Mouse (Mus musculus): Measurements from ENCODE around the gene Depdc5.
"Not testable (repeated sequence)": the region's sequence is repeated elsewhere in the genome, so short reads cannot be mapped to it uniquely, and the experiment has no call there.

Depdc5 gene

GRCm38 (mm10) chr5:32914071-32914470, 50.6 kb downstream of the Depdc5 start:
- DNase-seq (ENCODE audit: low read depth): peak; percentile 12

DNA sequence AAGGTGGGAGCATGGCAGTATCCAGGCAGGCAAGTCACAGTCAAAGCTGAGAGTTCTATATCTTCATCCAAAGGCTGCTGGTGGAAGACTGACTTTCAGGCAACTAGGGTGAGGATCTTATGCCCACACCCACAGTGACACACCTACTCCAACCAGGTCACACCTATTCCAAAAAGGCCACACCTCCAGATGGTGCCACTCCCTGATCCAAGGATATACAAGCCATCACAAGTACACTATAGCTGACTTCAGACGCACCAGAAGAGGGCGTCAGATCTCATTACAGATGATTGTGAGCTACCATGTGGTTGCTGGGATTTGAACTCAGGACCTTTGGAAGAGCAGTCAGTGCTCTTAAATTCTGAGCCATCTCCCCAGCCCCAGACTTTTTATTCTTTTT, 55.8 kb downstream of the Depdc5 start:
- DNase-seq (ENCODE audit: low read depth): not testable (repeated sequence)

GRCm38 (mm10) chr5:32922906-32923305, 59.4 kb downstream of the Depdc5 start:
- DNase-seq (ENCODE audit: low read depth): no peak

DNA sequence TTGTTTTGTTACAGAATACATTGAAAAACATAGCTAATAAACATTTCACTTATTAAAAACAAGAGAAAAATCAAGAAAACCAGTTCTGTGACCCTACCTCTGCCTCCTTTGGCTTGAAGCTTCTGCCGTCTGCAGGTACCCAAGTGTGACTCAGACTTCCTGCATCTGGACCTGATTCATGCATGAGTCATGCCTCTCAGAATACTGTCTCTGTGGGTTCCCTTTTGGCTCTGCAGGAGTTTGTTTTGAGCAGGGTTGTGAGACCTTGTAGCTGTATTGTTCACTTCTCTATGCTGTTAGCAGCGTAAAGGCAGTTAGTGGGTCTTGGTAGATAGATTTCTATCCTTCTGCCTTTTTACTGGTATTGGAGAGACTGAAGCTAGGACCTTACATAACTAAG, 67.3 kb downstream of the Depdc5 start:
- DNase-seq (ENCODE audit: low read depth): peak; percentile 30

DNA sequence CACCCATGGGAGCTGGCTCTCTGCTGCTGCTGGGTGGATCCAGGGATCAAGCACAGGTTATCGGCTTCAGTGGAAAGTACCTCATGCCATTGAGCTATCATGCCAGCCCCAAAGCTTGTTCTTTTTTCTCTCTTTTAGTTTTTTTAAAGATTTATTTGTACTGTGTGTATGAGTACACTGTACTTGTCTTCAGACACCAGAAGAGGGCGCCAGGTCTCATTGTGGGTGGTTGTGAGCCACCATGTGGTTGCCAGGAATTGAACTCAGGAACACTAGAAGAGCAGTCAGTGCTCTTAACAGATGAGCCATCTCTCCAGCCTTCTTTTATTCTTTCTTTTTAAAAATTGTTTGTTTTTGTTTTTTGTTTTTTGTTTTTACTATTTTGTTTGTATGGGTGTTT, 71.2 kb downstream of the Depdc5 start:
- DNase-seq (ENCODE audit: low read depth): peak; percentile 59

GRCm38 (mm10) chr5:32940586-32940985, 77.1 kb downstream of the Depdc5 start:
- no peak for DNase-seq (ENCODE audit: low read depth)

GRCm38 (mm10) chr5:32941209-32941924, 77.9 kb downstream of the Depdc5 start:
- no peak for DNase-seq (ENCODE audit: low read depth)

DNA sequence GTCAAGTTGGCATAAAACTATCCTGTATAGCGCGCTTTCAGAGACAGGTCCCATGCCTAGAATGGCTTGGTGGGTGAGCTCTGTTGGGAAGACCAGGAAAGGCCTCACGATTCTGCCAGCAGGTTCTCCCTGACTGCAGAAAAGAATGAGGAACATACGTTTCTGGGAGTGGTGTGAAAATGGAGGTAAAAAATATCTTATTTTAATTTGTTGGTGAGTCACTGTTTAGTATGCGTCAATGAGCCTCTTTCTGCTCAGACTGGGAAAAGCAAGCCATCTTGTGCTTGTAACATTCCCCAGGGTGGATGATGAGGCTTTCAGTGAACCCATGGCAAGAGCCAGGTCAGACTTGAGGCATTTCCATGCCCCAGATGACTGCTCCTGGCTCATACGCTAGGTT, 86.6 kb downstream of the Depdc5 start:
- DNase-seq (ENCODE audit: low read depth): no peak

- no peak for DNase-seq (ENCODE audit: low read depth)
Observed at GRCm38 (mm10) chr5:32950702-32951274, 87.3 kb downstream of the Depdc5 start.

GRCm38 (mm10) chr5:32955716-32956115, 92.2 kb downstream of the Depdc5 start:
- no peak for DNase-seq (ENCODE audit: low read depth)

DNA sequence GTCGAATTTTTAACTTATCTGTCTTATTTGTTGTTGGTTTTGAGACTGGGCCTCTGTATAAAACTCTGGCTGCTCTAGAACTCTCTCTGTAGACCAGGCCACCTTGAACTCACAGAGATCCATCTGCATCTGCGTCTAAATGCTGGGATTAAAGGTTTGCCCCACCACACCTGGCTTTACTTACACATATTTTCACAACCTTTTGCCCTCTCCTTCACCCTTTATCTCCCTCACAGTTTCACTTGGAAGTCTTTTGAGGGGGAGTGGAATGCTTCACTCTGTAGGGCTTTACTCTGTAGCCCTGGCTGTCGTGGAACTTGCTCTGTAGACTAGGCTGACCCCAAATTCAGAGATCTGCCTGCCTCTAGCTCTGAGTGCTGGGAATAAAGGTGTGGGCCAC, 98.1 kb downstream of the Depdc5 start:
- no peak for DNase-seq (ENCODE audit: low read depth)

DNA sequence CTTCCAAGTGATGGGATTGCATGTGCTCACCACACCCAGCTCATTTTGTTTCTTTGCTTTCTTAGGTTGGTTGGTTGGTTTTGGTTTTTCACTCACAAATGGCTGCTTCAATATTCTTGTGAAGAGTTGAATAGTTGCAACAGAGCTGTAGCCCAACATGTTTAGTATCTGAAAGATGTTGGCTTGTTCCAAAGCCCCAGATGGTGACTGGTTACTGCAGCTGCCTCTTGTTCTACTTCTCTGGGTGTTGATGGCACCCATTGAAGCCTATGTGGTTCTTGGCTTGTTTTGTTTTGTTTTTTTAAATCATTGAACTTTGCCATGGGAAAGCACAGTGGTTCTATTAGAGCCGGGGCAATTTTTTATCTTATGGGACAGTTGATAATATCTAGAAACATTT, 99.1 kb downstream of the Depdc5 start:
- DNase-seq (ENCODE audit: low read depth): no peak

GRCm38 (mm10) chr5:32976541-32976940, 113.0 kb downstream of the Depdc5 start:
- no peak for DNase-seq (ENCODE audit: low read depth)

- no peak for DNase-seq (ENCODE audit: low read depth)
Observed at GRCm38 (mm10) chr5:32977179-32977578, 113.7 kb downstream of the Depdc5 start.

DNA sequence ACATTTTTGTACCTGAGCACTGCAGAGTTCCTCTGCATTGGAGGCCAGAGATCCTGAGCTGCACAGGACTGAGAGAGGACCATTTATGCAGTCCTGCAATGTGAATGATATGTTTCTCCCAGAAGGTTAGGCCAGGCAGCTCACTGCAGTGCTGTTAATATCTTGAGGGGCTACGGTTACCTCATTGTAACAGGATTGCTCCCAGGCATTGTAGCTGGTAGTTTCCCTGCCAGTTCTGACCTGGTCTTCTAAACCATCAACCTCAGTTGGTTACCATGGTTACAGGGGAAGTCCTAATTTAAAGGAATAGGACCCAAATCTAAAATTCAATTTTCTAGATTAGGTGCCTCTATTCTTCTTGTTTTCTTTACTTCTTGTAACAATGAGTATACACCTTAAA, 121.9 kb downstream of the Depdc5 start:
- no peak for DNase-seq (ENCODE audit: low read depth)

- DNase-seq (ENCODE audit: low read depth): no peak
Observed at GRCm38 (mm10) chr5:32987873-32988272, 124.4 kb downstream of the Depdc5 start.

DNA sequence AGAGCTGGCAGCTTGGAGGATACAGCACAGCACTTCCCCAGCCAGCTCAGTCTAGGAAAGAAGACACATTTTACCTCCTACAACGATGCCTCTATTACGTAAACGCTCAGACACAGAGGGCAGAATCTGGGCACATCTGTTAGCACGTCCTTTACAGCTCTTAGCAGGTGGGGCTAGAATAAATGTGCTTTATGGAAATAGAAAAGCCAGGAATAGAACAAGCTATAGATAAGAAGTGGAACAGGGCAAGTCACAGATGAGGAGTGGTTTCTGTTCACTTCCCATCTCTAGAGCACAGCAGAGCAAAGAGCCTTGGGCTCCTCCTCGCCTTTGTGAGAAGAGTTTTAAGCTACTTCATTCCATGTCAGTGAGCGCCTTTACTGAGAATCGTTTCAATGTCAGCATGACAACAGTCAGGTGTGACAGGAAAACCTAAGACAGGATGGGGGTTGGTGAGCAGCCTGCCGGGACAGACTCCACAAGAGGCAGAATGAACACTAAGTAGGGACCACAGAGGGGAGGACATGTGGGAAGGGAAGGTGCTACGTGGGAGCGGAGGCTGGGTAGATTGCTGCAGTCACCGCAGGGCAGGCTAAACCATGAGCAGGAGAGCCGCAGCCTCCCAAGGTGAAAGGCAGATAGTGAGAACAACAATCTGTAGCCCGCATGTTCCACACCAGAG, 126.6 kb downstream of the Depdc5 start:
- DNase-seq (ENCODE audit: low read depth): no peak

- no peak for DNase-seq (ENCODE audit: low read depth)
Observed at GRCm38 (mm10) chr5:32991152-32991551, 127.7 kb downstream of the Depdc5 start.

- DNase-seq (ENCODE audit: low read depth): no peak
Observed at GRCm38 (mm10) chr5:32994471-32994870, 131.0 kb downstream of the Depdc5 start.

DNA sequence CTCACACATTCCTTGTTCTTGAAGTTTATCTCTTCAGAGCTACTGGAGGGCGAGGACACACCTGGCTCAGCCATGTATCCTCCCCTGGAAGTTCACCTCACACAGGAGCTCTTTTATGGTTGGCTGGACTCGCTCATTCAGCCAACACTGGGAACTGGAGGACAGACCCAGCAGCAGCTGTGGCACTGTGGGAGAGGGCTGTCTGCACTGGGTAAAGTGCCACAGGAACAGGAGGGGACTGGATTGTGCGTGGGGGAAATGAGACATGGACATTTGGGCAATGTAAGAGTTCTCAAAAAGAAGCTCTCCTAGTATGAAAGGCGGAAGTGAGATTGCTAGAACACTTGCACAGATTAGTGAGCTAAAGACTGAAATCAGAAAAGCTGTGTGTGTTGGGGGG, 132.3 kb downstream of the Depdc5 start:
- no peak for DNase-seq (ENCODE audit: low read depth)

DNA sequence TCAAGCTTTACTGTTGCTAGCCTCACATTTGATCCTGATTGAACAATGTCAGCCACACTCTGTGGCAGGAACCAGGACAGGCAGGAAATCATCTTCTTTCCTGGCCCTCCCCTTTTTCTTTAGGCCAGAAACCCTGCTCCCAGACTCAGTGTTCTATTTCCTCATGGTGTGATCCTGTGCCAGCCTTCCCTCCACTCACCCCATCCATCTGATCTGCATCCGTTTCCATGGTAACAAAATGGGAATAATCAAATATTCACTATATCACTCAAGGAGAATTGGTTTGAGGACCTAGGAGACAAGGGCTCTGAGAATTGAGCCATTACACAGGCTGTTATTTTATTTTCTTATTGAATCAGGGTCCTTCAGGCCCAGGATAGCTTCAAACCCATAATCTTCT, 133.1 kb downstream of the Depdc5 start:
- no peak for DNase-seq (ENCODE audit: low read depth)

DNA sequence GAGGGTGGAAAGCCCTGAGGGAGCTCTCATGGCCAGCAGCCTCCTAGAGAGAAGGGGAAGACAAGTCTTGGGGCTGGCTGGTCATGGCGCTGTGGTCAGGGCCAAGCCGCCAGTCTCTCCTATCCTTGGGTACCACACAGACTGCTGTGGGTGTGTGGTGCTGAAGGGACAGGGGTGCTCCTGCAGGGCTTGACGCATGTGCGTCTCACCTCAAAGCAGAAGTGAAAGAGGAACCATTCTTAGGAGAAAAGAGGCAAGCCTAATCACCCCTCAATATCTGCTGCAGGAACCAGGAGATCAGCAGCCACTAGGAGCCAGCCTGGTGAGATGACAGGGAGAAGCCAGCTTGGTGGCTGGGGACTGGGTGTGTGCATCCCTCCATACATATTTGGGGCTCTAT, 134.2 kb downstream of the Depdc5 start:
- peak; percentile 10 for DNase-seq (ENCODE audit: low read depth)

GRCm38 (mm10) chr5:32998783-32999182, 135.3 kb downstream of the Depdc5 start:
- DNase-seq (ENCODE audit: low read depth): no peak

Data from induced T-regulatory cell, adult 2 months (primary cell).